Mouse (Mus musculus): ENCODE measurements at regions not wholly inside any gene's neighbourhood (a gene's known extent, or its start where the extent isn't known, plus 50 kb on each side); places are given as distances from the start of the nearest gene placed in this dataset.

GRCm38 (mm10) chr15:29199988-29200387, 972.4 kb upstream of the Ctnnd2 start:
- CTCF ChIA-PET, result no interaction called here

- CTCF ChIA-PET, result no interaction called here
These were observed 948.7 kb upstream of the Ctnnd2 start for GRCm38 (mm10) chr15:29223667-29224066.

- CTCF ChIA-PET, result no interaction called here
These were observed 945.5 kb upstream of the Ctnnd2 start for GRCm38 (mm10) chr15:29226889-29227288.

GRCm38 (mm10) chr15:29234635-29235034, 937.8 kb upstream of the Ctnnd2 start:
- CTCF ChIA-PET, result interaction anchor here (0.6 kb wide), 1 partner anchor 1885 kb away, joined by 3 read pairs; no protein-coding TSS in a partner anchor

- CTCF ChIA-PET, result no interaction called here
These were observed 917.2 kb upstream of the Ctnnd2 start for GRCm38 (mm10) chr15:29255152-29255551.

GRCm38 (mm10) chr15:29266767-29267166, 905.6 kb upstream of the Ctnnd2 start:
- CTCF ChIA-PET, result no interaction called here

GRCm38 (mm10) chr15:29296454-29296853, 875.9 kb upstream of the Ctnnd2 start:
- CTCF ChIA-PET, result no interaction called here
